Mouse (Mus musculus) kidney, embryonic 14.5 days (tissue): ENCODE measurements at regions not wholly inside any gene's neighbourhood (a gene's known extent, or its start where the extent isn't known, plus 50 kb on each side); places are given as distances from the start of the nearest gene placed in this dataset.
"Not testable (repeated sequence)": the region's sequence is repeated elsewhere in the genome, so short reads cannot be mapped to it uniquely, and the experiment has no call there.

Experiments used
- ATAC-seq: fragments of 200-750 bp; cut with Nextera tagmentation; 2 replicates; pipeline ENCODE4 v1.8.0; 2017; ENCODE audit warnings: moderate number of reproducible peaks, mild to moderate bottlenecking, moderate TSS enrichment, moderate library complexity; ENCODE audit not compliant: low FRiP score, low TSS enrichment
- H3K27ac ChIP-seq: fragments of 300-500 bp; sonication (generic); 2 replicates; pipeline ENCODE4 v1.5.1; 2014; ENCODE audit warnings: low read depth, mild to moderate bottlenecking, low read length, moderate library complexity, mixed read lengths
- H3K27me3 ChIP-seq: fragments of 300-500 bp; sonication (generic); 2 replicates; pipeline ENCODE4 v1.6.1; 2014; ENCODE audit warnings: mild to moderate bottlenecking, low read length; ENCODE audit not compliant: control insufficient read depth, insufficient read depth
- H3K36me3 ChIP-seq: fragments of 300-500 bp; sonication (generic); 2 replicates; pipeline ENCODE4 v1.6.1; 2014; ENCODE audit warnings: low read length, mixed read lengths; ENCODE audit not compliant: control insufficient read depth, insufficient read depth
- H3K4me1 ChIP-seq: fragments of 300-500 bp; sonication (generic); 2 replicates; pipeline ENCODE4 v1.6.1; 2014; ENCODE audit warnings: low read length, mixed read lengths; ENCODE audit not compliant: control insufficient read depth, insufficient read depth
- H3K4me2 ChIP-seq: fragments of 300-500 bp; sonication (generic); replicated peaks from 2 replicates; pipeline ENCODE4 v1.6.1; 2014; ENCODE audit warnings: low read depth, mild to moderate bottlenecking, low read length
- H3K4me3 ChIP-seq: fragments of 300-500 bp; sonication (generic); 2 replicates; pipeline ENCODE4 v1.5.1; 2014; ENCODE audit warnings: mild to moderate bottlenecking, low read length
- H3K9ac ChIP-seq: fragments of 300-500 bp; sonication (generic); 2 replicates; pipeline ENCODE4 v1.6.1; 2014; ENCODE audit warnings: low read depth, mild to moderate bottlenecking, low read length, moderate library complexity
- H3K9me3 ChIP-seq: fragments of 300-500 bp; sonication (generic); 2 replicates; pipeline ENCODE4 v1.6.1; 2016; ENCODE audit warnings: low read length; ENCODE audit not compliant: control insufficient read depth
- WGBS: fragments of 180-500 bp; shearing (Covaris S2); extraction: QIAGEN DNeasy Blood & Tissue Kit; methylation state at CpG from one replicate; pipeline ENCODE4 v1.1.7; 2014; 5-methylcytosine and 5-hydroxymethylcytosine counted together

GRCm38 (mm10) chr9:92809469-92809868, 267.4 kb downstream of the Plod2 start:
- Histone ChIP-seq H3K27me3 (no peaks in the 10 kb centered on the region), H3K4me1 (no peaks in the 10 kb centered on the region), H3K36me3 (no peaks in the 10 kb centered on the region), H3K27ac (no peak overlapping the region), H3K9ac (no peak overlapping the region), H3K4me3 (no peak overlapping the region), H3K4me2 (no peak overlapping the region), H3K9me3 (no peaks in the 10 kb centered on the region)
- ATAC-seq, result no peak

GRCm38 (mm10) chr9:92820721-92821120, 278.7 kb downstream of the Plod2 start:
- H3K4me3 ChIP-seq, result peak overlapping the region; percentile 18; the same call in 1 of the 2 replicates
- no peak overlapping the region for H3K9ac ChIP-seq
- no peaks in the 10 kb centered on the region for H3K36me3 ChIP-seq
- WGBS, result 26% methylated on average over 11 of the region's 11 CpGs
- H3K4me1 ChIP-seq, result no peaks in the 10 kb centered on the region
- no peaks in the 10 kb centered on the region for H3K9me3 ChIP-seq
- H3K27ac ChIP-seq, result no peak overlapping the region
- ATAC-seq, result peak; percentile 90
- no peaks in the 10 kb centered on the region for H3K27me3 ChIP-seq
- H3K4me2 ChIP-seq, result peak overlapping the region; percentile 34

GRCm38 (mm10) chr9:92826708-92827353, 284.8 kb downstream of the Plod2 start:
- H3K27me3 ChIP-seq, result no peaks in the 10 kb centered on the region
- H3K4me2 ChIP-seq, result no peak overlapping the region
- H3K4me1 ChIP-seq, result no peaks in the 10 kb centered on the region
- no peak overlapping the region for H3K27ac ChIP-seq
- H3K4me3 ChIP-seq, result no peak overlapping the region
- ATAC-seq, result no peak
- no peaks in the 10 kb centered on the region for H3K9me3 ChIP-seq
- H3K9ac ChIP-seq, result no peak overlapping the region
- no peaks in the 10 kb centered on the region for H3K36me3 ChIP-seq

GRCm38 (mm10) chr9:92836156-92836555, 294.1 kb downstream of the Plod2 start:
- 94% methylated on average over 2 of the region's 2 CpGs for WGBS
- not testable (repeated sequence) for H3K36me3 ChIP-seq, H3K4me2 ChIP-seq, ATAC-seq, H3K4me1 ChIP-seq, H3K27me3 ChIP-seq, H3K9me3 ChIP-seq, H3K27ac ChIP-seq, H3K4me3 ChIP-seq, H3K9ac ChIP-seq

- WGBS, result 90% methylated on average over 7 of the region's 7 CpGs
- no peak for ATAC-seq
- no peaks in the 10 kb centered on the region for H3K4me1 ChIP-seq
These were observed 314.5 kb downstream of the Plod2 start for GRCm38 (mm10) chr9:92856410-92857083.

GRCm38 (mm10) chr9:92865822-92866221, 323.8 kb downstream of the Plod2 start:
- WGBS, result 76% methylated on average over 6 of the region's 6 CpGs
- Histone ChIP-seq H3K9ac (no peak overlapping the region), H3K4me1 (no peaks in the 10 kb centered on the region), H3K4me3 (no peak overlapping the region), H3K4me2 (no peak overlapping the region), H3K36me3 (no peaks in the 10 kb centered on the region), H3K9me3 (no peaks in the 10 kb centered on the region), H3K27ac (no peak overlapping the region), H3K27me3 (no peaks in the 10 kb centered on the region)
- ATAC-seq, result no peak

More at GRCm38 (mm10) chr9:92856410-92857083, 314.5 kb downstream of the Plod2 start:
- Histone ChIP-seq H3K9me3 (no peaks in the 10 kb centered on the region), H3K27ac (no peak overlapping the region), H3K9ac (no peak overlapping the region), H3K4me2 (no peak overlapping the region), H3K27me3 (no peaks in the 10 kb centered on the region), H3K36me3 (no peaks in the 10 kb centered on the region), H3K4me3 (no peak overlapping the region)

GRCm38 (mm10) chr9:92878589-92878988, 336.6 kb downstream of the Plod2 start:
- no peaks in the 10 kb centered on the region for H3K27me3 ChIP-seq
- WGBS, result 36% methylated on average over 4 of the region's 4 CpGs
- H3K9ac ChIP-seq, result no peak overlapping the region
- no peak overlapping the region for H3K27ac ChIP-seq
- no peak overlapping the region for H3K4me3 ChIP-seq
- H3K9me3 ChIP-seq, result no peaks in the 10 kb centered on the region
- no peak for ATAC-seq
- no peaks in the 10 kb centered on the region for H3K4me1 ChIP-seq
- no peak overlapping the region for H3K4me2 ChIP-seq
- H3K36me3 ChIP-seq, result no peaks in the 10 kb centered on the region

GRCm38 (mm10) chr9:92879812-92880211, 337.8 kb downstream of the Plod2 start:
- Histone ChIP-seq H3K36me3 (no peaks in the 10 kb centered on the region), H3K9me3 (no peaks in the 10 kb centered on the region), H3K27ac (no peak overlapping the region), H3K4me3 (no peak overlapping the region), H3K4me1 (no peaks in the 10 kb centered on the region), H3K9ac (no peak overlapping the region), H3K4me2 (no peak overlapping the region), H3K27me3 (no peaks in the 10 kb centered on the region)
- 71% methylated on average over 2 of the region's 2 CpGs for WGBS
- no peak for ATAC-seq

- H3K27ac ChIP-seq, result no peak overlapping the region
- WGBS, result 62% methylated on average over 3 of the region's 3 CpGs
- no peaks in the 10 kb centered on the region for H3K36me3 ChIP-seq
- no peaks in the 10 kb centered on the region for H3K4me1 ChIP-seq
- H3K9ac ChIP-seq, result no peak overlapping the region
- H3K4me2 ChIP-seq, result no peak overlapping the region
- no peak overlapping the region for H3K4me3 ChIP-seq
- no peaks in the 10 kb centered on the region for H3K27me3 ChIP-seq
- no peak for ATAC-seq
- no peaks in the 10 kb centered on the region for H3K9me3 ChIP-seq
These were observed 340.3 kb downstream of the Plod2 start for GRCm38 (mm10) chr9:92882251-92882832.
